Mouse (Mus musculus) layer of hippocampus, adult 9-11 months (tissue): Measurements from ENCODE around the gene Ess2.
"Not testable (repeated sequence)": the region's sequence is repeated elsewhere in the genome, so short reads cannot be mapped to it uniquely, and the experiment has no call there.

Experiments
- DNase-seq: peaks from one replicate; pipeline ENCODE4 v3.0.0; 2022

Ess2 gene

GRCm38 (mm10) chr16:17911052-17911595 lies at the start of gene Ess2:
Ess2 (minus strand) TSS chr16:17911348.
- peak; percentile 96 for DNase-seq

- not testable (repeated sequence) for DNase-seq
Observed at GRCm38 (mm10) chr16:17956052-17956638, 45.0 kb upstream of the Ess2 start.

- no peak for DNase-seq
Observed at GRCm38 (mm10) chr16:17951618-17952017, 40.5 kb upstream of the Ess2 start.

- DNase-seq = no peak
Observed at GRCm38 (mm10) chr16:17950068-17950467, 38.9 kb upstream of the Ess2 start.

GRCm38 (mm10) chr16:17949421-17949877 lies 38.3 kb upstream of the Ess2 start:
- no peak for DNase-seq

GRCm38 (mm10) chr16:17945081-17945831 lies 34.1 kb upstream of the Ess2 start:
- DNase-seq = no peak

GRCm38 (mm10) chr16:17943466-17943865 lies 32.3 kb upstream of the Ess2 start:
- no peak for DNase-seq

GRCm38 (mm10) chr16:17939255-17939751 lies 28.2 kb upstream of the Ess2 start:
- DNase-seq = no peak

GRCm38 (mm10) chr16:17938821-17939220 lies 27.7 kb upstream of the Ess2 start:
- DNase-seq = no peak

GRCm38 (mm10) chr16:17938187-17938586 lies 27.0 kb upstream of the Ess2 start:
- no peak for DNase-seq

- no peak for DNase-seq
Observed at GRCm38 (mm10) chr16:17936776-17937175, 25.6 kb upstream of the Ess2 start.

GRCm38 (mm10) chr16:17934445-17934910 lies 23.3 kb upstream of the Ess2 start:
- no peak for DNase-seq

GRCm38 (mm10) chr16:17933594-17934444 lies 22.7 kb upstream of the Ess2 start:
- no peak for DNase-seq

- DNase-seq = no peak
Observed at GRCm38 (mm10) chr16:17931906-17932460, 20.8 kb upstream of the Ess2 start.

- DNase-seq = no peak
Observed at GRCm38 (mm10) chr16:17929631-17930030, 18.5 kb upstream of the Ess2 start.

- no peak for DNase-seq
Observed at GRCm38 (mm10) chr16:17929211-17929610, 18.1 kb upstream of the Ess2 start.

GRCm38 (mm10) chr16:17928627-17929104 lies 17.5 kb upstream of the Ess2 start:
- peak; percentile 72 for DNase-seq

- DNase-seq = peak; percentile 90
Observed at GRCm38 (mm10) chr16:17928087-17928580, 17.0 kb upstream of the Ess2 start, which contains the start of gene Slc25a1. Slc25a1 (minus strand) TSS chr16:17928219.

GRCm38 (mm10) chr16:17927351-17928082 lies 16.4 kb upstream of the Ess2 start:
- peak; percentile 45 for DNase-seq

- no peak for DNase-seq
Observed at GRCm38 (mm10) chr16:17922163-17922538, 11.0 kb upstream of the Ess2 start.
